Mouse (Mus musculus): ENCODE results near the gene Srms. TPM values are rescaled to one million over a fixed set of nuclear protein-coding genes. Genes with fewer than 3 reads are reported as not detected.
A peak's percentile ranks its signal among the peaks of the same experiment; 100 is the strongest.

Gene Srms
- polyA plus RNA-seq, 1 experiment from 2014 or later, result 0.16 TPM

- H3K4me1 ChIP-seq (ENCODE audit: control insufficient read depth, insufficient read depth, low read length), result no peaks in the 10 kb centered on the region
- WGBS, result 72% methylated on average over 20 of the region's 20 CpGs
- no peaks in the 10 kb centered on the region for H3K27me3 ChIP-seq (ENCODE audit: control insufficient read depth, insufficient read depth, low read length)
- no peak for DNase-seq
- H3K9ac ChIP-seq (replicated peaks; ENCODE audit: low read length), result no peak overlapping the region
- H3K27ac ChIP-seq (replicated peaks; ENCODE audit: low read depth, low read length), result no peak overlapping the region
- no peaks in the 10 kb centered on the region for H3K36me3 ChIP-seq (ENCODE audit: control insufficient read depth, insufficient read depth, low read length)
- no peak for ATAC-seq (ENCODE audit: low FRiP score, low TSS enrichment)
- H3K9me3 ChIP-seq (ENCODE audit: control insufficient read depth, low read length), result no peaks in the 10 kb centered on the region
- no peak overlapping the region for H3K4me3 ChIP-seq (replicated peaks; ENCODE audit: low read depth, low read length)
- H3K4me2 ChIP-seq (ENCODE audit: low read length), result no peak overlapping the region
Measured at GRCm38 (mm10) chr2:181231171-181231570, 18.2 kb upstream of the Srms start.

- no peak overlapping the region for H3K4me2 ChIP-seq (ENCODE audit: low read length)
- no peak for ATAC-seq (ENCODE audit: low FRiP score, low TSS enrichment)
- H3K27me3 ChIP-seq (ENCODE audit: control insufficient read depth, insufficient read depth, low read length), result no peaks in the 10 kb centered on the region
- no peaks in the 10 kb centered on the region for H3K9me3 ChIP-seq (ENCODE audit: control insufficient read depth, low read length)
- no peak for DNase-seq
- no peaks in the 10 kb centered on the region for H3K36me3 ChIP-seq (ENCODE audit: control insufficient read depth, insufficient read depth, low read length)
- H3K9ac ChIP-seq (replicated peaks; ENCODE audit: low read length), result no peak overlapping the region
- no peaks in the 10 kb centered on the region for H3K4me1 ChIP-seq (ENCODE audit: control insufficient read depth, insufficient read depth, low read length)
- H3K27ac ChIP-seq (replicated peaks; ENCODE audit: low read depth, low read length), result no peak overlapping the region
- WGBS, result 87% methylated on average over 1 of the region's 1 CpGs
- no peak overlapping the region for H3K4me3 ChIP-seq (replicated peaks; ENCODE audit: low read depth, low read length)
Measured at GRCm38 (mm10) chr2:181228335-181228734, 15.3 kb upstream of the Srms start.

GRCm38 (mm10) chr2:181227122-181227521 is 14.1 kb upstream of the Srms start:
- 90% methylated on average over 3 of the region's 3 CpGs for WGBS

GRCm38 (mm10) chr2:181224994-181225393 is 12.0 kb upstream of the Srms start:
- WGBS, result 91% methylated on average over 2 of the region's 2 CpGs
- Histone ChIP-seq H3K9me3 (ENCODE audit: control insufficient read depth, low read length) (no peaks in the 10 kb centered on the region), H3K4me2 (ENCODE audit: low read length) (no peak overlapping the region), H3K4me1 (ENCODE audit: control insufficient read depth, insufficient read depth, low read length) (peaks cover 5% of the 10 kb centered on the region), H3K27ac (replicated peaks; ENCODE audit: low read depth, low read length) (no peak overlapping the region), H3K4me3 (replicated peaks; ENCODE audit: low read depth, low read length) (no peak overlapping the region), H3K9ac (replicated peaks; ENCODE audit: low read length) (no peak overlapping the region), H3K27me3 (ENCODE audit: control insufficient read depth, insufficient read depth, low read length) (no peaks in the 10 kb centered on the region), H3K36me3 (ENCODE audit: control insufficient read depth, insufficient read depth, low read length) (no peaks in the 10 kb centered on the region)
- no peak for DNase-seq
- no peak for ATAC-seq (ENCODE audit: low FRiP score, low TSS enrichment)

More at GRCm38 (mm10) chr2:181227122-181227521, 14.1 kb upstream of the Srms start:
- Histone ChIP-seq H3K4me2 (ENCODE audit: low read length) (no peak overlapping the region), H3K4me1 (ENCODE audit: control insufficient read depth, insufficient read depth, low read length) (no peaks in the 10 kb centered on the region), H3K27ac (replicated peaks; ENCODE audit: low read depth, low read length) (no peak overlapping the region), H3K27me3 (ENCODE audit: control insufficient read depth, insufficient read depth, low read length) (no peaks in the 10 kb centered on the region), H3K36me3 (ENCODE audit: control insufficient read depth, insufficient read depth, low read length) (no peaks in the 10 kb centered on the region), H3K4me3 (replicated peaks; ENCODE audit: low read depth, low read length) (no peak overlapping the region), H3K9me3 (ENCODE audit: control insufficient read depth, low read length) (no peaks in the 10 kb centered on the region), H3K9ac (replicated peaks; ENCODE audit: low read length) (no peak overlapping the region)
- no peak for ATAC-seq (ENCODE audit: low FRiP score, low TSS enrichment)
- no peak for DNase-seq

- Histone ChIP-seq H3K27me3 (ENCODE audit: control insufficient read depth, insufficient read depth, low read length) (no peaks in the 10 kb centered on the region), H3K27ac (replicated peaks; ENCODE audit: low read depth, low read length) (no peak overlapping the region), H3K4me2 (ENCODE audit: low read length) (peak overlapping the region; percentile 62), H3K36me3 (ENCODE audit: control insufficient read depth, insufficient read depth, low read length) (no peaks in the 10 kb centered on the region), H3K9ac (replicated peaks; ENCODE audit: low read length) (no peak overlapping the region), H3K4me1 (ENCODE audit: control insufficient read depth, insufficient read depth, low read length) (peaks cover 12% of the 10 kb centered on the region), H3K9me3 (ENCODE audit: control insufficient read depth, low read length) (no peaks in the 10 kb centered on the region), H3K4me3 (replicated peaks; ENCODE audit: low read depth, low read length) (no peak overlapping the region)
- ATAC-seq (ENCODE audit: low FRiP score, low TSS enrichment), result no peak
- no peak for DNase-seq
- WGBS, result 36% methylated on average over 2 of the region's 2 CpGs
Measured at GRCm38 (mm10) chr2:181220361-181220760, 7.4 kb upstream of the Srms start.

GRCm38 (mm10) chr2:181219538-181220216 is 6.7 kb upstream of the Srms start, which contains the start of gene Fndc11:
Fndc11 (plus strand) TSS chr2:181220013.
- Histone ChIP-seq H3K9me3 (ENCODE audit: control insufficient read depth, low read length) (no peaks in the 10 kb centered on the region), H3K27me3 (ENCODE audit: control insufficient read depth, insufficient read depth, low read length) (no peaks in the 10 kb centered on the region), H3K9ac (replicated peaks; ENCODE audit: low read length) (peak within 1 kb of the TSS; percentile 26; the same call in 1 of the 2 replicates), H3K4me3 (replicated peaks; ENCODE audit: low read depth, low read length) (peak within 1 kb of the TSS; percentile 28), H3K4me1 (ENCODE audit: control insufficient read depth, insufficient read depth, low read length) (peaks cover 12% of the 10 kb centered on the region), H3K27ac (replicated peaks; ENCODE audit: low read depth, low read length) (no peak within 1 kb of the TSS), H3K4me2 (ENCODE audit: low read length) (peak within 1 kb of the TSS; percentile 62), H3K36me3 (ENCODE audit: control insufficient read depth, insufficient read depth, low read length) (no peaks in the 10 kb centered on the region)
- ATAC-seq (ENCODE audit: low FRiP score, low TSS enrichment) (peak; percentile 67; the same call in 1 of the 2 replicates), DNase-seq (peak; percentile 82)
- WGBS, result 5% methylated on average over 25 of the region's 25 CpGs

GRCm38 (mm10) chr2:181218881-181219485 is 6.0 kb upstream of the Srms start:
- Histone ChIP-seq H3K36me3 (ENCODE audit: control insufficient read depth, insufficient read depth, low read length) (no peaks in the 10 kb centered on the region), H3K4me1 (ENCODE audit: control insufficient read depth, insufficient read depth, low read length) (peaks cover 12% of the 10 kb centered on the region), H3K4me3 (replicated peaks; ENCODE audit: low read depth, low read length) (no peak overlapping the region), H3K9me3 (ENCODE audit: control insufficient read depth, low read length) (no peaks in the 10 kb centered on the region), H3K27ac (replicated peaks; ENCODE audit: low read depth, low read length) (no peak overlapping the region), H3K9ac (replicated peaks; ENCODE audit: low read length) (no peak overlapping the region), H3K4me2 (ENCODE audit: low read length) (peak overlapping the region; percentile 62; the same call in 1 of the 2 replicates), H3K27me3 (ENCODE audit: control insufficient read depth, insufficient read depth, low read length) (no peaks in the 10 kb centered on the region)
- no peak for ATAC-seq (ENCODE audit: low FRiP score, low TSS enrichment)
- 67% methylated on average over 5 of the region's 5 CpGs for whole genome bisulfite sequencing
- DNase-seq, result no peak

- Histone ChIP-seq H3K27me3 (ENCODE audit: control insufficient read depth, insufficient read depth, low read length) (peaks cover 26% of the 10 kb centered on the region), H3K9me3 (ENCODE audit: control insufficient read depth, low read length) (no peaks in the 10 kb centered on the region), H3K4me2 (ENCODE audit: low read length) (no peak overlapping the region), H3K9ac (replicated peaks; ENCODE audit: low read length) (no peak overlapping the region), H3K36me3 (ENCODE audit: control insufficient read depth, insufficient read depth, low read length) (no peaks in the 10 kb centered on the region), H3K4me3 (replicated peaks; ENCODE audit: low read depth, low read length) (no peak overlapping the region), H3K4me1 (ENCODE audit: control insufficient read depth, insufficient read depth, low read length) (peaks cover 24% of the 10 kb centered on the region), H3K27ac (replicated peaks; ENCODE audit: low read depth, low read length) (no peak overlapping the region)
- 94% methylated on average over 6 of the region's 6 CpGs for WGBS
- DNase-seq (no peak), ATAC-seq (ENCODE audit: low FRiP score, low TSS enrichment) (no peak)
Measured at GRCm38 (mm10) chr2:181216037-181216436, 3.1 kb upstream of the Srms start.
